Mouse (Mus musculus): ENCODE results near the gene Pou4f2. TPM values are rescaled to one million over a fixed set of nuclear protein-coding genes. Genes with fewer than 3 reads are reported as not detected.
A peak's percentile ranks its signal among the peaks of the same experiment; 100 is the strongest.

Pou4f2 gene
- not detected in 2 replicates for polyA plus RNA-seq (2016; fragmentation: Nextera tagmentation; extraction: Ambion mirVana)

GRCm38 (mm10) chr8:78436071-78436651, at the start of gene Pou4f2:
Gene Pou4f2, minus strand, starts transcription at chr8:78436645.
- Histone ChIP-seq H3K27me3 (replicated peaks) (peaks cover 89% of the 10 kb centered on the region), H3K36me3 (no peaks in the 10 kb centered on the region), H3K4me3 (peak within 1 kb of the TSS; percentile 32), H3K9ac (no peak within 1 kb of the TSS), H3K27ac (no peak within 1 kb of the TSS), H3K4me2 (peak within 1 kb of the TSS; percentile 53), H3K4me1 (0 out of 2 replicates have a peak, but pooled peaks cover 6% of the 10 kb centered on the region), H3K9me3 (replicated peaks) (no peaks in the 10 kb centered on the region)
- ATAC-seq: no peak
- WGBS (ENCODE audit: insufficient replicate concordance): 2% methylated on average over 48 of the region's 54 CpGs

DNA sequence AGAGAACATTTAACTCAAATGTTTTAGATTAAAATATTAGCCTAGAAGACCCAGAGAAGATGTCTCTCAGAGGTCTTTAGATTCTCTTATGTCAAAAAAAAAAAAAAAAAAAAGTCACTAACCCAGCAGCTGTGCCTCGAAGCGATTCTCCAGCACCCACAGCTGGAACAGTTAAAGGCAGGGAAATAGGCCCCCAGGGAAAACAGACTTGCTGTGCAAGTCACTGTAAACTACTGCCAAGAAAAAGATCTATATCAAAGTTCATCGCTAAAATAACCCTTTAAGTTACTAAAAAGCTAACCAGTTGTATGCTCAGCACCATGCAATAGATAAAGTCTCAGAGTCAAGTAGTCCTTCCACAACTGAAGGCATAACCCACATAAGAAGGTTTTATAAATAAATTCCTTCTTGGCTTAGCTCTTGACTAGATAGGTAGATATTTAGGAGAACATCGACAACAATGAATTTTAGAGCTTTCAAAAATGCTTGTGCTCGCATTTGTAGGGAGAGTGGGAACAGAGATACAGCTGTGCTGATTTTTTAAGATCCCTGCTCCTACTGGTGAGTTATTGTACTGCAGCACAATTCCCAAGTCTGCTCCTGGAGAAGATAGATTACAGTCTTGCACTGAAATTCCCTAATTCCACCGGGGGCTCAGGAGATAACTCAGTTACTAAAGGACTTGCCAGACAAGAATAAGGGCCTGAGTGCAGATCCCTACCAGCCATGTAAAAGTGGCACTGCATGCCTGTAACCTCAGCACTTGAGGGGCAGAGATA, 40.8 kb upstream of the Pou4f2 start:
- WGBS (ENCODE audit: insufficient replicate concordance): 44% methylated on average over 6 of the region's 6 CpGs
- no peak for ATAC-seq
- Histone ChIP-seq H3K9me3 (replicated peaks) (no peaks in the 10 kb centered on the region), H3K4me1 (no peaks in the 10 kb centered on the region), H3K4me3 (no peak overlapping the region), H3K9ac (no peak overlapping the region), H3K36me3 (no peaks in the 10 kb centered on the region), H3K4me2 (no peak overlapping the region), H3K27ac (no peak overlapping the region), H3K27me3 (replicated peaks) (no peaks in the 10 kb centered on the region)

- no peaks in the 10 kb centered on the region for H3K27me3 ChIP-seq (replicated peaks)
- H3K4me3 ChIP-seq: no peak overlapping the region
- no peaks in the 10 kb centered on the region for H3K9me3 ChIP-seq (replicated peaks)
- no peak overlapping the region for H3K27ac ChIP-seq
- 72% methylated on average over 2 of the region's 2 CpGs for WGBS (ENCODE audit: insufficient replicate concordance)
- H3K4me1 ChIP-seq: no peaks in the 10 kb centered on the region
- H3K4me2 ChIP-seq: no peak overlapping the region
- no peak for ATAC-seq
- H3K9ac ChIP-seq: no peak overlapping the region
- no peaks in the 10 kb centered on the region for H3K36me3 ChIP-seq
Observed at GRCm38 (mm10) chr8:78467889-78468288, 31.4 kb upstream of the Pou4f2 start.

- H3K36me3 ChIP-seq: no peaks in the 10 kb centered on the region
- no peak overlapping the region for H3K4me3 ChIP-seq
- H3K9ac ChIP-seq: no peak overlapping the region
- no peak overlapping the region for H3K4me2 ChIP-seq
- H3K9me3 ChIP-seq (replicated peaks): no peaks in the 10 kb centered on the region
- WGBS (ENCODE audit: insufficient replicate concordance): 64% methylated on average over 2 of the region's 2 CpGs
- no peaks in the 10 kb centered on the region for H3K4me1 ChIP-seq
- ATAC-seq: no peak
- no peaks in the 10 kb centered on the region for H3K27me3 ChIP-seq (replicated peaks)
- H3K27ac ChIP-seq: no peak overlapping the region
Observed at GRCm38 (mm10) chr8:78463941-78464340, 27.5 kb upstream of the Pou4f2 start.

DNA sequence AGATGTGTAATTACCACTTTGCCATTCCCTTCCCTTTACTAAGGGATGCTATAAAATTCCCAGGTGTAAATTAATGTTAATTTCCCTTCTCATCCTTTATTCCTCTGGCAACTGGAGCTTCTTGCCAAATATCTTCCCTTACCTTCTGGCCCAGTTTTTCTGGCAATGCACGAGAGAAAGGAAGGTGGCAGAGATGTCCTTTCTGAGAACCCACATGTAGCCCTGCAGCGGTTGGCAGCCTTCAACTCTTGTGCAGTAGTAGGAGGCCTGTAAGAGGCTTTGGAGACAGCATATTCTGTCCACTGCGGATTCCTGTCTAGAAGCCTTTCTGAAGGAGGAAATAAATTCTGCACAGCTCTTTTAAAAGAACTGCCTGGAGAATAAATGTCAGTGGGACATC, 20.0 kb upstream of the Pou4f2 start:
- no peaks in the 10 kb centered on the region for H3K4me1 ChIP-seq
- H3K27me3 ChIP-seq (replicated peaks): no peaks in the 10 kb centered on the region
- 49% methylated on average over 3 of the region's 3 CpGs for WGBS (ENCODE audit: insufficient replicate concordance)

DNA sequence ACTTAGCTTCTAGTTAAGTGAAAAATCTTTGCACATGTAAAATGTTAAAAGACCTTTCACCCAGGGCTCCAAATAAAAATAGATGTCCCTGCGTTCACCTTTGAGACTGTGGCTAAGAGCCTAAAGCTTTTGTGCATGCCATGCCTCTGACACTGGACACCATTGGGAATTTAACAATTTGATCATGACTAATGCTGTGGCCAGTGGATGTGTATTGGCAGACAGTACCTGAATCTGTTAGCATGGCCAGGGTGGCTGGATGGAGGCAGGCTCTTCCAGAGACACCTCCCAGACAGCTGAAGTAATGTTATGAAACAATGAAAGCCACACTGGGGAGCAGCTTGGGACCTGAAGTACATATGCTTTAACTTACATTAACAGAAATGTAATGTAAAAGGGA, 6.3 kb upstream of the Pou4f2 start:
- H3K4me2 ChIP-seq: no peak overlapping the region
- no peaks in the 10 kb centered on the region for H3K9me3 ChIP-seq (replicated peaks)
- ATAC-seq: no peak
- no peaks in the 10 kb centered on the region for H3K4me1 ChIP-seq
- H3K9ac ChIP-seq: no peak overlapping the region
- H3K36me3 ChIP-seq: no peaks in the 10 kb centered on the region
- H3K27me3 ChIP-seq (replicated peaks): peaks cover 60% of the 10 kb centered on the region
- no peak overlapping the region for H3K27ac ChIP-seq
- H3K4me3 ChIP-seq: no peak overlapping the region
- whole genome bisulfite sequencing (ENCODE audit: insufficient replicate concordance): 67% methylated on average over 1 of the region's 1 CpGs

More for the DNA sequence above, 20.0 kb upstream of the Pou4f2 start:
- Histone ChIP-seq H3K9ac (no peak overlapping the region), H3K36me3 (no peaks in the 10 kb centered on the region), H3K4me2 (no peak overlapping the region), H3K27ac (no peak overlapping the region), H3K4me3 (no peak overlapping the region), H3K9me3 (replicated peaks) (no peaks in the 10 kb centered on the region)
- no peak for ATAC-seq

DNA sequence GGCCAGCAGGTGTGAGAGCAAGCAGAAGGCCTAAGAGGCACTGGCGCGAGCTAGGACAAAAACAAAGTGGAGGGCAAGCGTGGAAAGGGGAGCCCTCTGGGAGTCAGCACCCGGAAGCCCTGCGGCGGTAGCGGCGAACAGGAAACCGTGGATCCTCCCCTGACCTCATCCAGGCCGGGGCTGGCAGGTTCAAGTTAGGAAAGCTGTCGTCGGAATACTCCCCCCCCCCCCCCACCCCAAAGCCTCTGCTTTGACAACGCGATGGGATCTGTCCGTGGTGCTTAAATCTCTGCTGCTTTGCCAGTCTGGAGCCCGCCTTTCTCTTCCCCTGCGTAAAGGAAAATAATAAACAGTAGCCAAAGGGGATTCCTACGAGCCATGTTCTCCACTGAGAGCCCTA, 1.7 kb upstream of the Pou4f2 start:
- no peak overlapping the region for H3K4me3 ChIP-seq
- whole genome bisulfite sequencing (ENCODE audit: insufficient replicate concordance): 3% methylated on average over 18 of the region's 18 CpGs
- no peak overlapping the region for H3K4me2 ChIP-seq
- H3K9ac ChIP-seq: no peak overlapping the region
- ATAC-seq: no peak
- no peak overlapping the region for H3K27ac ChIP-seq
- H3K9me3 ChIP-seq (replicated peaks): no peaks in the 10 kb centered on the region
- 0 out of 2 replicates have a peak, but pooled peaks cover 6% of the 10 kb centered on the region for H3K4me1 ChIP-seq
- H3K36me3 ChIP-seq: no peaks in the 10 kb centered on the region
- H3K27me3 ChIP-seq (replicated peaks): peaks cover 92% of the 10 kb centered on the region

DNA sequence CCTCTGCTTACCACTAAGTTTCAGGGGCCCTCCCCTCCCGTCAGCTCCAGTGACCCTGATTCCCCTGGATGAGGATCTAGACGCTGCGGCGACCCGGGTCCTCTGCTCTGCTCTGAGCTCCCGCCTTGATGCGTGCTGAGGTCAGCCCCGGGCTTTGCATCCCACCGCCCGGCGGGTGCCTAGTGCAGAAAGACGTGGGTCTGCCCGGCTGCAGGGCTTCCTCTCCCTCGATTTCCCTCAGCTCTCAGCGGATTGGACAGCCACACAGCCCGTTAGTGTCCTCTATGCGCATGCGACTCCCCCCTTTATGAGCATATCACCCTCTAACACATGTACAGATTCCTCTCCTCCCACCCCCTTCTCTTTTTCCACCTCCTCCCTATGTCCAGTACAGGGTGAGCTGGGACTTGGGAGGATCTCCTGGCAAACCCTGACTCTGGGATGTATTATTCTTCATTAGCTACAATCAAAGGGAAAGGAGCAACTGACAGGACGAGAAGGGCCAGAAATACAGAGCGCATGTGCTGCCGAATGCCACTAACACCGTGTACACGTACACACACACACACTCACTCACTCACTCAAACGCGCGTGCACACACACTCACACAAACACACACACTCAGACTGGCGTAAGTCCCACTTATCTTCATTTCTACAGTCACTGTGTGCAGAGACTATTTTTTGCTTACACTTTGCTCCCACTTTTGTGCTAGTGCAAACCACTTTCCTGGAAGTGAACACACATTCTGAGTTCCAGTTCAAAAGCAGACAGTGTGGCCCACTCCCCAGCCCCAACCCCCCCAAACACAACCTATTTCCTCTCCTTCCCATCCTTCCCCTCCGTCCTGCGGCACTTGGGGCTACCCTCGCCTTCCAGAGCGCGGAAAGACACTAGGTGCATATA, 948 bp upstream of the Pou4f2 start:
- Histone ChIP-seq H3K9me3 (replicated peaks) (no peaks in the 10 kb centered on the region), H3K4me1 (0 out of 2 replicates have a peak, but pooled peaks cover 6% of the 10 kb centered on the region), H3K4me2 (no peak overlapping the region), H3K4me3 (no peak overlapping the region), H3K36me3 (no peaks in the 10 kb centered on the region), H3K9ac (no peak overlapping the region), H3K27me3 (replicated peaks) (peaks cover 91% of the 10 kb centered on the region), H3K27ac (no peak overlapping the region)
- ATAC-seq: no peak
- 8% methylated on average over 32 of the region's 32 CpGs for WGBS (ENCODE audit: insufficient replicate concordance)

GRCm38 (mm10) chr8:78436661-78437060, 216 bp upstream of the Pou4f2 start:
- Histone ChIP-seq H3K4me3 (peak overlapping the region; percentile 32), H3K27ac (no peak overlapping the region), H3K4me2 (peak overlapping the region; percentile 53), H3K9ac (no peak overlapping the region), H3K27me3 (replicated peaks) (peaks cover 90% of the 10 kb centered on the region), H3K9me3 (replicated peaks) (no peaks in the 10 kb centered on the region), H3K4me1 (0 out of 2 replicates have a peak, but pooled peaks cover 6% of the 10 kb centered on the region), H3K36me3 (no peaks in the 10 kb centered on the region)
- ATAC-seq: no peak
- 4% methylated on average over 18 of the region's 25 CpGs for WGBS (ENCODE audit: insufficient replicate concordance)

DNA sequence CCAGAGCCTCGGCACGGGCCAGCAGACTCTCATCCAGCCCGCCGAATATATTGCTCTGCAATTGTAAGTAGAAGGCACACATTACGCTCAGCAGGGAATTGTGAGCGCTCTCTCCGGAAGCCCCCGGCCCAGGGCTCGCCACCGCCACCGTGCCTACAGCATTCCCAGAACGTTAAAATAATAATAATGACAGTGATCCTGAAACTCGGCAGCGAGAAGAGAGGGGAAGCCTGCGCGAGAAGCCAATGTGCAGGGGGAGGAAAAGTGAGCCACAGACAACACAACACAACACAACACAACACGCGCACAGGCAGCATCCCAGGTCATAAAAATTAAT, 853 bp downstream of the Pou4f2 start:
- Histone ChIP-seq H3K9ac (no peak overlapping the region), H3K27me3 (replicated peaks) (peaks cover 84% of the 10 kb centered on the region), H3K4me1 (0 out of 2 replicates have a peak, but pooled peaks cover 6% of the 10 kb centered on the region), H3K9me3 (replicated peaks) (no peaks in the 10 kb centered on the region), H3K4me3 (no peak overlapping the region), H3K27ac (no peak overlapping the region), H3K36me3 (no peaks in the 10 kb centered on the region), H3K4me2 (peak overlapping the region; percentile 53)
- WGBS (ENCODE audit: insufficient replicate concordance): 4% methylated on average over 18 of the region's 18 CpGs
- ATAC-seq: no peak

DNA sequence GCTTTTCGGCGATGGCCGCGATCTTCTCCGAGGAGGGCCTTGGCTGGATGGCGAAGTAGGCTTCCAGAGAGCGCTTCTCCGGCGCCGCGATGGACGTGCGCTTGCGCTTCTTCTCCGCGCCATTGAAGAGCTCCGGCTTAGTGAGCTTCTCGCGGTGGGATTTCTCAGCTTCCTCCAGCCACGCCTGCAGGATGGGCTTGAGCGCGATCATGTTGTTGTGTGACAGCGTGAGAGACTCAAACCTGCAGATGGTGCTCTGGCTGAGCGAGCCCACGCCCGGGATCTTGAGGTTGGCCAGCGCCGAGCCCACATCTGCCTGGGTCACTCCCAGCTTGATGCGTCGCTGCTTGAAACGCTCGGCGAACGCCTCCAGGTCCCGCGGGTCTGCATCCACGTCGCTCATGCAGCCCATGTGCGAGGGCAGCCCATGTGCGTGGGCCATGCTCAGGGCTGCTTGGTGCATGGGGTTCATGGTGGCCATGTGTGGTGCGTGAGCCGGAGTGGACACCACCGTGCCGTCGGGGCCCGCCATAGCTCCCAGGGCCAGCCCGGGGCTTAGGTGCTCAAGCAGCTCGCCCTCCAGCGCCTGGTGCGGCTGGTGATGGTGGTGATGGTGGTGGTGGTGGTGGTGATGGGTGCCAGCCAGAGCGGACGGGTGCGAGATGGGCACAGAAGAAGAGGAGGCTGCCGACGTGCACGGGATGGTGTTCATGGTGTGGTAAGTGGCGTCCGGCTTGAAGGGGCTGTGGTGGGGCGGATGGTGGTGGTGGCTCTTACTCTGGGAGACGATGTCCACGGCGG, 1.4 kb downstream of the Pou4f2 start:
- WGBS (ENCODE audit: insufficient replicate concordance): 3% methylated on average over 62 of the region's 62 CpGs
- no peak overlapping the region for H3K27ac ChIP-seq
- no peak overlapping the region for H3K9ac ChIP-seq
- no peaks in the 10 kb centered on the region for H3K36me3 ChIP-seq
- no peak overlapping the region for H3K4me3 ChIP-seq
- 0 out of 2 replicates have a peak, but pooled peaks cover 6% of the 10 kb centered on the region for H3K4me1 ChIP-seq
- H3K27me3 ChIP-seq (replicated peaks): peaks cover 78% of the 10 kb centered on the region
- H3K4me2 ChIP-seq: no peak overlapping the region
- no peak for ATAC-seq
- H3K9me3 ChIP-seq (replicated peaks): no peaks in the 10 kb centered on the region
